8 mouse cellular contexts compared by ENCODE assay signal in the genomic region with DNA sequence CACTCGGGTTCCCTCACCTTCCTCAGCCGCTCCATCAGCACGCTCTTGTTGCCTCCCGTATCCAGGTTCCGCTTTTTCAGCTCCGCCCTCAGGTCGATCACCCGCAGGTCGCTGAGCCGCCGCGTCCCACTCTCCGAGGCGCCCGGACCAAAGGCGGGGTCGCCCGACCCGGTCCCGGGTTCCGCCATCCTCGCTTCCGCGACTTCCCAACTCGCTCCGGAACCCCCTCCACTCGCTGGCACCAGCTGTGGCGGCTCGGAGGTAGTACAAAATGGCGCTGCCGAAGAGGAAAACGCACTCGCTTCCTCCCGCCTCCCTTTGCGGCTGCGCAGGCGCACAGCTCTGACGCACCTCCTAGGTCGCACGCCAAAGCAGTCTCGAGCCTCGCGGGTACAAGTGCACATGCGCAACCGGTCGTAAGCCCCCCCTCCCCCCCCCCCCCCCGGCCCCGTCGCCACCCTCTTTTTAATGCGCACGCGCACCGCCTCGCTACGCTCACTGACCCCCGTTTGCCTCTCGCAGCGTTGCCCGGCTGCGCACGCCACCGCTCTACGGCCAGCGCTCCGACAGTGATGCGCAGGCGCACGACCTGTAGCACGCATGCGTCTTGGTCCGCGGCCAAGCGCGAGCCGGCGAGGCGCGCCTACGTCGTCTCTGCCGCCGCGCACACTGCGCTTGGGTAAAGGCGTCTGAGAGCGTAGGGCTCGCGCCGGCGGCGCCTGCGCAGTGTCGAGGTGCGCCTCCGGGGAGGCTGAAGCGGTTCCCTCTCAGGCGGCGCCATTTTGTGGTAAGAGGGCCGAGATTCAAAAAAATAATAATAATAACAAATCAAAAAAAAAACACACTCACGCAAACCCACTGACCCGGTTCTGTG. TPM values are rescaled to one million over a fixed set of nuclear protein-coding genes. Genes with fewer than 3 reads are reported as not detected.
DNase-seq lines count a peak whose midpoint lies in the region; ATAC-seq lines count a peak whose summit lies in the region.

A gene (minus strand): TSS at position 329 of the 874 bp plus-strand sequence.
A gene (plus strand): TSS at position 569 of the 874 bp plus-strand sequence.

- no peaks in the 10 kb centered on the region for H3K9me3 ChIP-seq in hindbrain, embryonic 14.5 days (ENCODE audit: control insufficient read depth, low read length)

- H3K4me2 ChIP-seq in hindbrain, embryonic 14.5 days (replicated peaks), result peak within 1 kb of the TSS; percentile 68

- peak within 1 kb of the TSS; percentile 90 for H3K4me3 ChIP-seq in hindbrain, embryonic 14.5 days (replicated peaks; ENCODE audit: low read length)

- peak within 1 kb of the TSS; percentile 92 for H3K9ac ChIP-seq in hindbrain, embryonic 14.5 days

- peaks cover 63% of the 10 kb centered on the region for H3K36me3 ChIP-seq in hindbrain, embryonic 14.5 days (replicated peaks; ENCODE audit: control insufficient read depth, insufficient read depth)

- H3K27ac ChIP-seq in hindbrain, embryonic 14.5 days, result peak within 1 kb of the TSS; percentile 95

- under 1% methylated on average over 90 of the region's 101 CpGs for WGBS in hindbrain, embryonic 14.5 days

- H3K4me1 ChIP-seq in hindbrain, embryonic 14.5 days (replicated peaks; ENCODE audit: control insufficient read depth, insufficient read depth, low read length), result peaks cover 37% of the 10 kb centered on the region

- peak; percentile 98 for DNase-seq in R1 (ENCODE audit: low read depth, low spot score)
- DNase-seq in cerebellum, postnatal 25 days, result peak; percentile 100
- DNase-seq in frontal cortex, postnatal 25 days (ENCODE audit: low spot score in 2 of 2), result peak; percentile 95 to 98
- DNase-seq in hindbrain, embryonic 14.5 days (ENCODE audit: low spot score), result peak; percentile 99
- peak; percentile 100 for DNase-seq in layer of hippocampus, postnatal 36 days
- DNase-seq in lung, postnatal 36 days, result peak; percentile 97
- peak; percentile 99 for DNase-seq in retina, postnatal 1 day
- peak; percentile 96 to 99 for DNase-seq in urinary bladder, adult 18-20 months (ENCODE audit: low spot score in 2 of 2)

- peak; percentile 95 for ATAC-seq in hindbrain, embryonic 14.5 days (ENCODE audit: low FRiP score)

- no peaks in the 10 kb centered on the region for H3K27me3 ChIP-seq in hindbrain, embryonic 14.5 days (ENCODE audit: control insufficient read depth, insufficient read depth, low read length)

RNA-seq across cellular contexts. Expression of the first gene that starts in this region (rescaled TPM):
- 47.5 and 49.6 TPM in 2 replicates for polyA plus RNA-seq in hindbrain, embryonic 14.5 days (2014; fragmentation: Nextera tagmentation; extraction: Ambion mirVana)
- total RNA-seq in layer of hippocampus, postnatal 36 days (2021), result 100 to 1,000 TPM; 142 to 174 TPM

RNA-seq across cellular contexts. Expression of the second gene that starts in this region (rescaled TPM):
- 75.7 and 75.8 TPM in 2 replicates for polyA plus RNA-seq in hindbrain, embryonic 14.5 days (2014; fragmentation: Nextera tagmentation; extraction: Ambion mirVana)
- total RNA-seq in layer of hippocampus, postnatal 36 days (2021), result 100 to 1,000 TPM; 178 to 183 TPM

Comparison
In these comparisons a context has a peak if more than half of its experiments do, and no peak if none do; other contexts are left out.
1. Peak in every context shown above with its lines: DNase-seq, ATAC-seq, H3K4me3 ChIP-seq and H3K27ac ChIP-seq.